Mouse (Mus musculus): Measurements from ENCODE around the gene Prdx6. TPM values are rescaled to one million over a fixed set of nuclear protein-coding genes. Genes with fewer than 3 reads are reported as not detected.

Gene Prdx6
- polyA plus RNA-seq, 1 experiment from 2014 or later = 503 TPM

DNA sequence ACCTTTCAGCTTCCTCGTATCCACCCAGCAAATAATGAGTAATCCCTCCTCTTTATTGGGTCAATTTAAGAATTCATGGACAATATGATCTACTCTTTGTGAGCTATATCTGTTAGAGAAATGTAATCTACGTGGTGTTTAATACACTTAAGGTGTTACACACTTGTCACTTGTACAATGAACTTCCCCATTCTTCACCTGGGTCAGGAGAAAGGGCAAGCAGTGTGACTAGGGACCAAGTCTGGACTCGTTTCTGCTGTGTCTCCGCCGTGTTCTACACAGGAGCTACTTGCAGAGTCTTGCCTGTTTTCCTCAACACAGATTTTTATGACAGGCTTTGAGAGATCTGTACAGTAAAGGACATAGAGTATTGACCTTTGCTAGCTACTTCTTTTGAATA is 13.9 kb upstream of the Prdx6 start:
- Histone ChIP-seq H3K4me2 (no peak overlapping the region), H3K27me3 (no peaks in the 10 kb centered on the region), H3K4me1 (replicated peaks) (no peaks in the 10 kb centered on the region), H3K4me3 (replicated peaks) (no peak overlapping the region), H3K9me3 (no peaks in the 10 kb centered on the region), H3K36me3 (no peaks in the 10 kb centered on the region), H3K9ac (replicated peaks) (no peak overlapping the region), H3K27ac (no peak overlapping the region)
- ATAC-seq (ENCODE audit: insufficient number of reproducible peaks, insufficient read depth, low FRiP score, low TSS enrichment, low read depth) = no peak
- WGBS = 84% methylated on average over 5 of the region's 5 CpGs

DNA sequence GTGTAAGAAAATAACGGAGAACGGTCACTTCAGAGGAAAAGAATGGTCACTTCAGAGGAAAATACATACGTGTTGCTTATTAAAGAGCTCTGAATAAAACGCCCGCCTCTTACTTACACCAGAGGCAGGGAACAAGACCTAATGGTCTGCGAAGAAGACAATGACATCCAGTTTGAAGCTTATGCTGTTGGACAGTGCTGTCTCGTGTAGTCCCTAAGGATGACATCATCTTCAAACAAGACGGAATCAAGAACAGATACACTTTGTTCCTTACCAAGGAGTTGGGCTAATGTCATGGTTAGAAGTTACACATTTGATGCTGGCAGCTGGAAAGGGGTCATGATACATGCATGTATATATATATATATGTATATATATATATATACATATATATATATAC is 12.6 kb upstream of the Prdx6 start:
- H3K4me3 ChIP-seq (replicated peaks) = no peak overlapping the region
- WGBS = 92% methylated on average over 8 of the region's 8 CpGs
- no peak overlapping the region for H3K27ac ChIP-seq
- no peaks in the 10 kb centered on the region for H3K36me3 ChIP-seq
- H3K9ac ChIP-seq (replicated peaks) = no peak overlapping the region
- ATAC-seq (ENCODE audit: insufficient number of reproducible peaks, insufficient read depth, low FRiP score, low TSS enrichment, low read depth) = no peak
- H3K4me1 ChIP-seq (replicated peaks) = no peaks in the 10 kb centered on the region
- no peaks in the 10 kb centered on the region for H3K27me3 ChIP-seq
- no peaks in the 10 kb centered on the region for H3K9me3 ChIP-seq
- H3K4me2 ChIP-seq = no peak overlapping the region

DNA sequence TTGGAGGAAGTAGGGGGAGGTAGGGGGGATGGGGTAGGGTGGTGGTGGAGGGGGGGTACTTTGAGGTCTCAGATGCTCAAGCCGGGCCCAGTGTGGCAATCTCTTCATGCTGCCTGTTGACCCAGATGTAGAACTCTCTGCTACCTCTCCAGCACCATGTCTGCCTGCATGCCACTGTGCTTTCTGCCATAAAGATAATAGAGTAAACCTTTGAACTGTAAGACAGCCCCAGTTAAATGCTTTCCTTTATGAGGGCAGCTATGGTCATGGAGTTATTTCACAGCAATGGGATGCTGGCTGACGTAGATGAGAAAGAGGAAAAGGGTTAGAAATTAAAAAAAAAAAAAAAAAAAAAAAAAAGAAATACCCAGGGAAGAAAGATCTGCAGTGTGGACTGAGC is 11.5 kb upstream of the Prdx6 start:
- 66% methylated on average over 2 of the region's 2 CpGs for WGBS
- H3K36me3 ChIP-seq = no peaks in the 10 kb centered on the region
- no peaks in the 10 kb centered on the region for H3K27me3 ChIP-seq
- no peak overlapping the region for H3K27ac ChIP-seq
- no peak overlapping the region for H3K9ac ChIP-seq (replicated peaks)
- H3K9me3 ChIP-seq = no peaks in the 10 kb centered on the region
- no peaks in the 10 kb centered on the region for H3K4me1 ChIP-seq (replicated peaks)
- no peak for ATAC-seq (ENCODE audit: insufficient number of reproducible peaks, insufficient read depth, low FRiP score, low TSS enrichment, low read depth)
- no peak overlapping the region for H3K4me2 ChIP-seq
- H3K4me3 ChIP-seq (replicated peaks) = no peak overlapping the region

DNA sequence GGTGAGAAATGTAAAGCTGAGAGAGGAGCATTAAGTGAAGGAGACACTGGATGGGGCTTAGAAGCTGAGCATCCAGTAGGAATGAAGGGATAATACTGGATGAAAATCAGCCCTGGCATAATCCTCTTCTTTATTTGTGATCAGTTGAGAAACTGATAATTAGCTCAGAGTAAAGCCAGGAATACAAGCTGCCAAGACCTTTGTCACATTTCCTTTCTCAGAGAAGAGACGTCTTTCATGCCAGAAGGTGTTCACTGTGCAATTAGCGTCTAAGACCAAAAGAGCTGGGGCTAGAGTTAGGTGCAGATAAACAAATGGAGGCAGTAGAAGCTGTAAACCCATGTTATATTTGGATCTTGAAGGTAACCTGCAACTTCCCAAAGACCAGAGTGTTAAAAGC is 9.7 kb upstream of the Prdx6 start:
- Histone ChIP-seq H3K27me3 (no peaks in the 10 kb centered on the region), H3K4me2 (no peak overlapping the region), H3K36me3 (no peaks in the 10 kb centered on the region), H3K9ac (replicated peaks) (no peak overlapping the region), H3K4me3 (replicated peaks) (no peak overlapping the region), H3K27ac (no peak overlapping the region), H3K4me1 (replicated peaks) (no peaks in the 10 kb centered on the region), H3K9me3 (no peaks in the 10 kb centered on the region)
- ATAC-seq (ENCODE audit: insufficient number of reproducible peaks, insufficient read depth, low FRiP score, low TSS enrichment, low read depth) = no peak
- WGBS = 56% methylated on average over 2 of the region's 2 CpGs

DNA sequence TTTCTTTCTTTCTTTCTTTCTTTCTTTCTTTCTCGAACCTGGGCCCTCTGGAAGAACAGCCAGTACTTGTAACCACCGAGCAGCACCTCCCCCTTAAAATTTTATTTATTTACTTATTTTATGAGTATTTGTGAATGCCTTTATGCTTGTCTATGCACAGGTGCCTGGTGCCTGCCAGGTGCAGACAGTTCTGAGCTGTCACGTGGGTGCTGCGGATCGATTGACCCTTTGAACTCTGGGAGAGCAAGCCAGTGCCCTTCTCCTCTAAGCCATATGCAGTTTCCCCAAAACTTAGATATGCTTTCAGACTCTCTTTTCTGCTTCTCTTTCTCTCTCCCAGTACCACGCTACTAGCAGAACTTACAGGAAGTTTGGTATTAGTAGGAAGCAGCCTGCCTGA is 8.1 kb upstream of the Prdx6 start:
- Histone ChIP-seq H3K9ac (replicated peaks) (no peak overlapping the region), H3K27ac (no peak overlapping the region), H3K4me2 (no peak overlapping the region), H3K9me3 (no peaks in the 10 kb centered on the region), H3K4me1 (replicated peaks) (no peaks in the 10 kb centered on the region), H3K27me3 (no peaks in the 10 kb centered on the region), H3K36me3 (no peaks in the 10 kb centered on the region), H3K4me3 (replicated peaks) (no peak overlapping the region)
- ATAC-seq (ENCODE audit: insufficient number of reproducible peaks, insufficient read depth, low FRiP score, low TSS enrichment, low read depth) = no peak
- WGBS = 75% methylated on average over 6 of the region's 6 CpGs

DNA sequence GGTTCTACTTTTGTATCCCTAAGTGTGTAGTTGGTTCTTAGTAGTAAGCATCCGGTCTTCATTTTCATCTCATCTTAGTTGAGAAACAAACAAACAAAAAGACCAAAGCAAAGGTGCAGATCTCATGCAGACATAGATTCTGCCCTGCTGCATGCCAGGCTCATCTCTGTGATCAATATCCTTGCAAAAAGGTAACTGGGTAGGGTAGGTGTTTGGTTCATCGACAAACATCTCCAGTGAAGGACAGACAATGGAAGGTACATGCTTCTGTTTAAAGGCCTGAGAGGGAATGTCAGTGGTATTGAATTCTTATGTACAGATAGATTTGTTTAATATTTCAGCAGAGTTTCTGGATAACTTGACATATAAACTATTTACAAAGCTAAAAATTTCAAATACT is 7.3 kb upstream of the Prdx6 start:
- Histone ChIP-seq H3K4me3 (replicated peaks) (no peak overlapping the region), H3K9me3 (no peaks in the 10 kb centered on the region), H3K4me2 (no peak overlapping the region), H3K27me3 (no peaks in the 10 kb centered on the region), H3K36me3 (no peaks in the 10 kb centered on the region), H3K27ac (no peak overlapping the region), H3K4me1 (replicated peaks) (no peaks in the 10 kb centered on the region), H3K9ac (replicated peaks) (no peak overlapping the region)
- WGBS = 96% methylated on average over 2 of the region's 2 CpGs
- no peak for ATAC-seq (ENCODE audit: insufficient number of reproducible peaks, insufficient read depth, low FRiP score, low TSS enrichment, low read depth)

DNA sequence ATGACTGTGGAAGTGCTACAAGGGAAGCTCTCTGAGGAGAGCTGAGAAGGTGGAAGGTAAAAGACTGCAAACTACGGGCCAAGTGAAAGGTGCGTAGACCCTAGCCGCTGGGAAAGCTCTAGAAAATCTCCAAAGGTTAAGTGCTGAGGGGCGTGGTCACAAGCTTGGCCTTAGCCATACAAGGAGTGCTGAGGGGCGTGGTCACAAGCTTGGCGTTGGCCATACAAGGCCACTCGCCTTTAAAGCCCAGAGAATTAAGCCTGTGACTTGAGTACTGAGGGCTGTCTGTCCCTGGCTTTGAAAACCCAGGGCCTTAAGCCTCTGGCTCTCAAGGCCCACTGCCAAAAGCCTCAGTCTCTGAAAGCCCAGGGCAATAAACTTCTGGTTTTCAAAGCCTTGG is 5.9 kb upstream of the Prdx6 start:
- Histone ChIP-seq H3K4me2 (no peak overlapping the region), H3K4me3 (replicated peaks) (no peak overlapping the region), H3K27me3 (no peaks in the 10 kb centered on the region), H3K27ac (no peak overlapping the region), H3K9me3 (no peaks in the 10 kb centered on the region), H3K9ac (replicated peaks) (no peak overlapping the region), H3K4me1 (replicated peaks) (peaks cover under 1% of the 10 kb centered on the region; the same call in 1 of the 2 replicates), H3K36me3 (no peaks in the 10 kb centered on the region)
- WGBS = 74% methylated on average over 7 of the region's 7 CpGs
- ATAC-seq (ENCODE audit: insufficient number of reproducible peaks, insufficient read depth, low FRiP score, low TSS enrichment, low read depth) = no peak

DNA sequence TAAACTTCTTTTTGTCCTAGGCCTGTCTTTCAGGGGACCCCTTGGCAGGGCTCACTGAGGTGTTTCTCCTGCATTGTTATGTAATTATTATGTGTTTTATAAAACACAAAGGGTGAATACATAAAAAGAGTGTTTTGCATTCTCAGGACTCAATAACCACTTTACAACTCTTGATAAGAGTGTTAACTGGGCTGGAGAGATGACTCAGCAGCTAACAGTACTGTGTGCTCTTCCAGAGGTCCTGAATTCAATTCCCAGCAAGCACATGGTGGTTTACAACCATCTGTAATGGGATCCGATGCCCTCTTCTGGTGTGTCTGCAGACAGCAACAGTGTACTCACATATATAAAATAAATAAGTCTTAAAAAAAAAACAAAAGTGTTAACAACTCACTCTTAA is 3.3 kb upstream of the Prdx6 start:
- no peak overlapping the region for H3K27ac ChIP-seq
- H3K27me3 ChIP-seq = no peaks in the 10 kb centered on the region
- no peaks in the 10 kb centered on the region for H3K9me3 ChIP-seq
- no peaks in the 10 kb centered on the region for H3K36me3 ChIP-seq
- H3K9ac ChIP-seq (replicated peaks) = no peak overlapping the region
- ATAC-seq (ENCODE audit: insufficient number of reproducible peaks, insufficient read depth, low FRiP score, low TSS enrichment, low read depth) = no peak
- H3K4me1 ChIP-seq (replicated peaks) = peaks cover 11% of the 10 kb centered on the region
- WGBS = 88% methylated on average over 1 of the region's 1 CpGs
- no peak overlapping the region for H3K4me3 ChIP-seq (replicated peaks)
- no peak overlapping the region for H3K4me2 ChIP-seq

DNA sequence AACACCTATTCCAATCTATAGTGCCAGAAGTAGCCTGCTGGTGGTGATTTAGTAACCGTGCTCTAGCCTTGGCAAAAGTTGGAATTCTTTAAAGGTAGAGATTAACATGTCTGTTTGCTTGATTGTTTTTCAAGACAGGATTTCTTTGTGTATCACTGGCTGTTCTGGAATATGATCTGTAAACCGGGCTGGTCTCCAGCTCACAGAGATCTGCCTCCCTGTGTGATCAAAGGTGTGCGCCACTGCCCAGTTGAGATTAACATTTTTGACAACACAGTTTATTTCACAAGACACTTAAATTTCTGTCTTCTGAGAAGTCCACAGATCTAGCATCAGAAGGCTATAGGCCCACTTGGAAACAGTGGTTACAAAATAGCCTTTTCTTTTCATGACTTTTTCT is 1.9 kb upstream of the Prdx6 start:
- Histone ChIP-seq H3K36me3 (no peaks in the 10 kb centered on the region), H3K9me3 (no peaks in the 10 kb centered on the region), H3K4me1 (replicated peaks) (peaks cover 25% of the 10 kb centered on the region), H3K27ac (no peak overlapping the region), H3K4me2 (no peak overlapping the region), H3K4me3 (replicated peaks) (no peak overlapping the region), H3K27me3 (no peaks in the 10 kb centered on the region), H3K9ac (replicated peaks) (no peak overlapping the region)
- WGBS = 77% methylated on average over 3 of the region's 3 CpGs
- ATAC-seq (ENCODE audit: insufficient number of reproducible peaks, insufficient read depth, low FRiP score, low TSS enrichment, low read depth) = no peak

DNA sequence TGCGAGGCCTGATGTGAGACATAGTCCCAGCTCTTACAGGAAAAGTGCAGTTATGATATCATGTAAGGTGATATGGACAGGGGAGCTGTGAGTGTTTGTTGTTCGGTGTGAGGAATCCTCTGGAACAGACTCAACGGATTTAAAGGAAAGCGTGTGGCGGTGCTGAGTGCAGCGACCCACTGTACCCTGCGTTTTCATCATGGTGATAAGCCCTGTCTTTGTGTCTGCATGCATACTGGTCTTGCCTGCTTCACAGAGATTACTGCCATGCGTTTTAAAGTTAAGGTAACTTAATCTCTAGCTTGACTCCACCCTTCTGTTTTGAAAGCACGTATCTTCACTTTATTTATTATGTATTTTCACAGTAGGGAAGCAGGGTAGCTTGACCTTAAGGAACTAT is 1.3 kb upstream of the Prdx6 start:
- no peak overlapping the region for H3K4me2 ChIP-seq
- H3K36me3 ChIP-seq = no peaks in the 10 kb centered on the region; the same call in 1 of the 2 replicates
- no peak for ATAC-seq (ENCODE audit: insufficient number of reproducible peaks, insufficient read depth, low FRiP score, low TSS enrichment, low read depth)
- no peak overlapping the region for H3K4me3 ChIP-seq (replicated peaks)
- no peaks in the 10 kb centered on the region for H3K27me3 ChIP-seq
- no peak overlapping the region for H3K9ac ChIP-seq (replicated peaks)
- no peaks in the 10 kb centered on the region for H3K9me3 ChIP-seq
- 89% methylated on average over 9 of the region's 9 CpGs for WGBS
- peaks cover 30% of the 10 kb centered on the region for H3K4me1 ChIP-seq (replicated peaks)
- no peak overlapping the region for H3K27ac ChIP-seq

DNA sequence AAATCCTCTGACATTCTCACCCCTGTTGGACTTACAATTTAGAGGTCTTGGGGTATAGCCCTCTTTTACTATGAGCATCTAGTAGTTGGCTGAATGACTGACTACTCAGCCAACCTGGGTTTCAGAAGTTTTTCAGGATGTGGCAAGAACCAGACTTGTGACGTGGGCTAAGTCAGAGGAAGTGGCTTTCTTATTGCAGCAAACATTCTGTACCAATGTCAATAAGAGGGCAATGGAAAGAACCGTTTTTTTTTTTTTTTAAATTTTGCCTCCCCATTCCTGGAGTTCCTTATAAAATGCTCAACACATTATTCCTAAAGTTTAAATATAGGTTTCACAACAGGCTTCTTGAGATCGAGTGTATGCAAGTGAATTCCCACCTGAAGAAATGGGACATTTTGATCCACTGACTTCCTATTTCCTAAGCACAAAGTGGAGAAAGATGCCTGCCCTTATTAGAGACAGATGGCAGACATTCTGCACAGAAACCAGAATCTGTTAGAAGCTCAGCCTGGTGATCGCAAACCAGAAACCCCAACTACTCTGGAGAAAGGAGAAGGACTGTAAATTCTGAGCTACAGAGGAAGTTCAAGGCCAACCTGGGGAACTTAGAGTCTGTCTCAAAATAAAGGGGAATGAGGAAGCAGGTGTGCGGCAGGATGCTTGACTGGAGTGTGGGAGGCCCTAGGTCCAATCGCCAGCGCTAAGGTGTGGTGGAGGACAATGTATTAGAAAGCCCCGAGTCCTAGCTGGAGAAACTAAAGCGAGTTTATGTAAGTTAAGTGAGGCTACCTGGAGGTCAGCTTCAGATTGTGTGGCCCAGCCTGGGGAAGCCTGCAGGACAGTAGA is 622 bp upstream of the Prdx6 start:
- Histone ChIP-seq H3K4me3 (replicated peaks) (peak overlapping the region; percentile 84), H3K4me2 (peak overlapping the region; percentile 82), H3K27me3 (no peaks in the 10 kb centered on the region), H3K27ac (no peak overlapping the region), H3K36me3 (peaks cover 7% of the 10 kb centered on the region; the same call in 1 of the 2 replicates), H3K4me1 (replicated peaks) (peaks cover 30% of the 10 kb centered on the region), H3K9ac (replicated peaks) (no peak overlapping the region), H3K9me3 (no peaks in the 10 kb centered on the region)
- ATAC-seq (ENCODE audit: insufficient number of reproducible peaks, insufficient read depth, low FRiP score, low TSS enrichment, low read depth) = peak; percentile 18; the same call in 1 of the 2 replicates
- WGBS = 56% methylated on average over 9 of the region's 9 CpGs
